Mouse (Mus musculus) R1 (cell line): ENCODE measurements at regions not wholly inside any gene's neighbourhood (a gene's known extent, or its start where the extent isn't known, plus 50 kb on each side); places are given as distances from the start of the nearest gene placed in this dataset.

Source experiments
- DNase-seq: peaks from one replicate; pipeline ENCODE4 v3.0.0-alpha.2; 2018; ENCODE audit warnings: low read depth, low spot score

DNA sequence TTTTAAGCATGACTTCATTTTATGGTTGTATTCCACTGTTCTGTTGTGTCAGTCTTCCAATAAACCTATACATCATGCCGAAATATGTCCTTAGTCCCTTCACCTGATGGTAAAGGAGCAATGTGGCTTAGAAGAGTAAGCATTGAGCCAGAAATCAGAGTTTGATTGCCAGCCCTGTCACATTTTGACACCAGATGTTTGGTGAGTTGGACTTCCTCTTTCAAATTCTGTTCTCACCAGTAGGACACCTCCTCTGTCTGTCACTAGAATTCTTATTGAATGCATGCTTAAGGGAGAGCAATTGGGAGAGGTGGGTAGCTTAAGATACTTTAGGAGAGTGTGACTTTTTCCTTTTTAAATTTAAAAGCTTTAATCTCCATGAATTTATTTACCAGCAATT lies 779.1 kb upstream of the Gm8797 start:
- no peak for DNase-seq

DNA sequence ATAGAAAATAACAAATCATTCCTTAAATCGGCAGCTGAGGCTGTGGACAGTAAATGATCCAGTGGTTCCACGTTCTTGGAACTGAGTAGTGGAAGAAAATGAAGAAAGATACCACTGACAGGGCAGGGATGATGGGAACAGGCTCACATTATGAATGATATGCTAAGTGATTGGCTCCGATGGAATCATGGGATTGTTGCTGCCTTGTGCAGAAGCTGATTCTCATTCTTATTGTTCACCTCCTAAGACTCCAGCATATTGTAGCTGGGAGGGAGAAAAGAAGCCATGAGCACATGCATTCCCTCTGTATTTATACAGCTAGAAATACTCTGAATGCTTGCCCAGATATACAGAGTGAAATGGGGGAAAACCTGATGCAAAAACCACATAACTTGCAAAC lies 777.3 kb upstream of the Gm8797 start:
- DNase-seq: no peak

DNA sequence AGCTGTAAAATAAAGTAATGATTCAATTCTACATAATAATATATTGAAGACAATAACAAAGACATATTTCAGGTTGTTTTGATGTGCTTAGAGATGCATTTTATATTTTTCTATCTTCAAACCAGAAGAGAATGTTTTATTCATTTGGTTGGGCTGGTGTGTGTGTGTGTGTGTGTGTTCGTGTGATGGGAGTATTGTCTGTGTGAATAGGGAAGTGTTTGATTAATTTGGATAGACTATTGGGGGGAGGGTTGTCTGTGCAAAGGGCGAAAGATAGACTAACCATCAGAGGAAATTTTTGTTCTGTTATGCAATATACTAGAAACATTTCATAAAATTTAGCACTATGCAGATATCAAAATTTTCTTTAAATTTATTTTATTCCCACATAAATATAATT lies 776.8 kb upstream of the Gm8797 start:
- no peak for DNase-seq

DNA sequence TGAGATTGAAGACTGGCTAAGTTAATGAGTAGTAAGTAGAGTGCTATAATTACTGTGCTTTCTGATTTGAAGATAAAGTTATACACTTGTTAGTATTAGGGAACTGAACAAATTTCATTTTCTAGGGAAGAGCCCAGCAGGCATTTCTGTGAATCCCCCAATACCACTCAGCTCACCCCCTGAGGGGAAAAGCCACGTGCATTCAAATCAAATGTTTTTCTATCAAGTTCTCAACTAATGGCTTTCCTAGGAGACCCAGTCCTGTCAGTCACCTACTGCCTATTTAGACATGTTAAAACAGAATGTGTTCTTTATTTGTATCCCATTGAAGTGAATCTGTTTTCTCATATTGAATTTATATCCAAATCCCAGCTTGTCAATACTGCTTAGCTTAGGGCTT lies 775.9 kb upstream of the Gm8797 start:
- DNase-seq: no peak

DNA sequence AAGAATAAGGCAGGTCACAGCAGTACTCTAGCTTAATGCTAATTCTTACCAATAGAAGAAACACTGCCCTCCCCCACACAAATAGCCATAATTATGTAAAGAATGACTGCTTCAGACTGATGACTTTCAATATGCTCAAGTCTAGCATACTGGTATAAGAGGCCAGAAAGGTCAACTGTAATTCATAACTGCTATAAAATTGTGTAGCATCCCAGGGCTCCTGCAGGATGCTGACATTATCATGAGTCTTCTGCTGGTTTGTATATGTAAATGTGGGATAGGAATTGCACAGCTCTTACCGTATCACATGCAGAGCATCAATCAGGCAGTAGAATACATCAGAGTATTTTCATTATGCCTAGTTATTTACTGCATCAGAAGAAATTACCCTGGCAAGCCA lies 774.3 kb upstream of the Gm8797 start:
- no peak for DNase-seq

DNA sequence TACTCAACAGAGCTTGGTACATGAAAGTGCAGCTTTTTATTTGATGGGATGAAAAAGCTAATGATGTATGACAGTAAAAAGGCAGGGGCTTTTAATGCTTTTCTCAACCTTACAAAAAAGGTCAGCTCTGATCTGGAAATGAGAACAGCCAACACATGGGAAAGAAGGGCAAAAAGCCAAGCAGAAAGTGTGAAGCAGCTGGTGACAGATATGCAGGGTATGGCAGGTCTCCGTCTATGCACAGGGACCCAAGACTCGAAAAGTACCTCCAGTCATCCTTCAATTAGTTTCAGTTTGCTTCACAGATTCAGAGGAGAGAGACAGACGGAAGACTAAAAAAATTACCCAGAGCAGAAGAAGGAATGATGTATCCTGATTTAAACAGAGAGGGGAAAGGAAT lies 732.9 kb upstream of the Gm8797 start:
- no peak for DNase-seq
